Mouse (Mus musculus) B cell, adult 67 days (primary cell): ENCODE measurements around the gene Rgs18. TPM values are rescaled to one million over a fixed set of nuclear protein-coding genes. Genes with fewer than 3 reads are reported as not detected.

ENCODE experiments used
- total RNA-seq, 2 experiments: library from RNA; stranded (reverse); gene quantifications; 4 replicates each; pipeline ENCODE4 v1.2.4; 2023

The Rgs18 gene
- total RNA-seq = 10 to 100 TPM in 1 of 2 experiments, 1 to 10 TPM in 1; 9.7 to 11.5 TPM

GRCm38 (mm10) chr1:144775331-144775730 is at the start of gene Rgs18:
TSS of gene Rgs18 (minus strand) at chr1:144775435.

Other genes starting within 250 kb of the Rgs18 start
- not detected for gene Rgs21, start 207.8 kb downstream of the Rgs18 start, total RNA-seq